Mouse (Mus musculus): ENCODE data around the gene Mettl26. TPM values are rescaled to one million over a fixed set of nuclear protein-coding genes. Genes with fewer than 3 reads are reported as not detected.
"Not testable (repeated sequence)": the region's sequence is repeated elsewhere in the genome, so short reads cannot be mapped to it uniquely, and the experiment has no call there.

Gene Mettl26
- polyA plus RNA-seq, 1 experiment from 2014 or later = 69.8 TPM

DNA sequence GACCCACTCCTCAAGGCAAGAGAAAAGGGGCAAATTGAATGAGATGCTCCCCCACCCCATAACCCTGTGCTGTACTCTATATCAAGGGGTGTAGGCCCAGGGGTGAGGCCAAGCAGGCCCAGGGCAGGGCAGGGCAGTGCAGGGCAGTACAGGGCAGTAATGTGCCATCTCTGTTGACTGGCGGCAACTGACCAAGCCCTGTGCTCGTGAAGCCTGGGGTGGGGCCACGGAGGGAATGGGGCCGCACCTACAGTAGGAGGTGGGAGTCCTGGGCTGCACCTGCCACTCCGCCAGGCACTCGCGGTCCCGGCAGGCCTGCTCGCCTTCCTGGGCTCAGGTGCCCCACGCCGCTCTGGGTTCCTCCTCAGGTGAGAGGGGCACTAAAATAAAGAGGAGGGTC lies 9.6 kb upstream of the Mettl26 start:
- peaks cover 43% of the 10 kb centered on the region for H3K4me1 ChIP-seq

DNA sequence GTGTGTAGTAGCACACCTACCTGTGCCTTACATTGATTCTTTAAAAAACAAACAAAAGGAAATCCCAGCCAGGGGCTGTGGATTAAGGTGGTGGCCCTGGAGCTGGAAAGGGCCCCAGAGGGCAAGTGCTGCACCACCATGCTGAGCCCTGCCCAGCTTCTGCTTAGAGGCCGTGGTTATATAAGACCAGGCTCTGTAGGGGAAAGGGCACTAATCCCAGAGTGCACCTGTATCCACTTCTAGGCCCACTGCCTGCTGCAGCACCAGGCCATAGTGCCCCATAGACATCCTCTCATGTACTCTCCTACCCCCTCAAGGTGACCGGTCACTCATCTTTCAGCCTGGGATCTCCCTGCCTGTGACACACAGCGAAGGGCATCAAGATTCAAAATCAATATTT lies 8.7 kb upstream of the Mettl26 start:
- 90% methylated on average over 3 of the region's 3 CpGs for WGBS
- Histone ChIP-seq H3K4me3 (no peak overlapping the region), H3K4me1 (peaks cover 34% of the 10 kb centered on the region)

More for the DNA sequence above, 9.6 kb upstream of the Mettl26 start:
- Histone ChIP-seq H3K36me3 (replicated peaks) (peaks cover 4% of the 10 kb centered on the region; the same call in 1 of the 2 replicates), H3K4me3 (no peak overlapping the region), H3K27ac (replicated peaks) (no peak overlapping the region), H3K9me3 (no peaks in the 10 kb centered on the region), H3K27me3 (replicated peaks; ENCODE audit: low read depth, poor library complexity, severe bottlenecking) (no peaks in the 10 kb centered on the region)
- DNase-seq (ENCODE audit: low spot score) = no peak
- 89% methylated on average over 11 of the region's 11 CpGs for WGBS

DNA sequence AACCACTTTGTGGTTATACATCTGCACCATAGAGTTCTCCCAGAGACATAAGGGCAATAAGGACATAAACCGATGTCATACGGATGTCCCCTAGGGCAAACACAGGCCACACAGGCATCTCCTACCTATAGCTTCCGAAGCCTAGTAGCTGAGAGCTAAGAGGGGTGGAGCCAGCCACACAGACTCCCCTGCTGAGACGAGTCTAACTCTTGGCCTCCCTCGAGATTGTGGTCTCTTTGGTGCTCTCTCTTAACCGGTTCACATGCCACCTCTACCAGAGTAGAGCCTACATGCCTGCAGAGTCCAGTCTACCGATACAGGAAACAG lies 7.4 kb upstream of the Mettl26 start:
- Histone ChIP-seq H3K27me3 (replicated peaks; ENCODE audit: low read depth, poor library complexity, severe bottlenecking) (no peaks in the 10 kb centered on the region), H3K27ac (replicated peaks) (no peak overlapping the region; the same call in 1 of the 2 replicates), H3K9me3 (no peaks in the 10 kb centered on the region), H3K36me3 (replicated peaks) (peaks cover 4% of the 10 kb centered on the region; the same call in 1 of the 2 replicates), H3K4me3 (peak overlapping the region; percentile 92), H3K4me1 (peaks cover 25% of the 10 kb centered on the region)
- 15% methylated on average over 7 of the region's 7 CpGs for WGBS
- DNase-seq (ENCODE audit: low spot score) = no peak

More for the DNA sequence above, 8.7 kb upstream of the Mettl26 start:
- DNase-seq (ENCODE audit: low spot score) = no peak
- no peak overlapping the region for H3K27ac ChIP-seq (replicated peaks)
- peaks cover 4% of the 10 kb centered on the region; the same call in 1 of the 2 replicates for H3K36me3 ChIP-seq (replicated peaks)
- H3K9me3 ChIP-seq = no peaks in the 10 kb centered on the region
- H3K27me3 ChIP-seq (replicated peaks; ENCODE audit: low read depth, poor library complexity, severe bottlenecking) = no peaks in the 10 kb centered on the region

DNA sequence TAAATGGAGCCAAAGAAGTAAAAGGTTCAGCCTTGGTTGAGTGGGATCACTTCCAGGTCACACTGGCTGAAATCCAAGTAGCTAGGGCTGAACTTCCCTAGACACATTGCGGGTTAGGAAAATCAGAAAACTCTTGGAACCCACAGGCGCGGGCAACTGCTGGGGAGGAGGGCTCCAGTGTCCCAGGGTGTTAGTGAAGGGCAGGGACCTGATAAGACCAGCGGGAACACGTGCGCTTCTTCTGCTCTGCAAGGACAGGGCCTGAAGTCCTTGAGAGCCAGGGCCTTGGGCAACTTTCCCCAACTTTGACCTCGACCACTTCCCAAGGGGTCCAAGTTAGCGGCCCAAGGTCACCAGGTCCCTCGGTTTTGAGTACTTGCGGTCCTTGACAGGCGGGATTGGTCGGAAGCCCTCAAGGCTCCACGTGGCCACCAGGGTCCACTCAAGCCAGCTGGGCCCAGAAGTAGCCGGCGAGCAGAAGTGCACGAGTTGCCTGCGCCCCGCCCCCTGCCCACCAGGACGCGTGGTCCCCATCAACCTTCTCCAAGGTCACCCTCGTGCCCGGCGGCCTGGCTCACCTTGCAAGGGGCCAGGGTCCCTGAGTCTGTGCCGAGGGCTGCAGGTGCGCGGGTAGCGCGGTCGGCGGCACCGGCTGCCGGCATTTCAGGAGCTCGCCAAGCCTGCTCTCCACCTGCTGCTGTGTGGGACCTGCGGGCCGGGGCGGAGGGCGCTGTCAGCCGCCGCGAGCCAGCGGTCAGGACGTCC lies 6.9 kb upstream of the Mettl26 start:
- Histone ChIP-seq H3K4me3 (peak overlapping the region; percentile 92), H3K9me3 (no peaks in the 10 kb centered on the region), H3K36me3 (replicated peaks) (peaks cover 4% of the 10 kb centered on the region; the same call in 1 of the 2 replicates), H3K27me3 (replicated peaks; ENCODE audit: low read depth, poor library complexity, severe bottlenecking) (no peaks in the 10 kb centered on the region), H3K4me1 (peaks cover 30% of the 10 kb centered on the region), H3K27ac (replicated peaks) (peak overlapping the region; percentile 80)
- DNase-seq (ENCODE audit: low spot score) = peak; percentile 73
- 1% methylated on average over 42 of the region's 42 CpGs for WGBS

DNA sequence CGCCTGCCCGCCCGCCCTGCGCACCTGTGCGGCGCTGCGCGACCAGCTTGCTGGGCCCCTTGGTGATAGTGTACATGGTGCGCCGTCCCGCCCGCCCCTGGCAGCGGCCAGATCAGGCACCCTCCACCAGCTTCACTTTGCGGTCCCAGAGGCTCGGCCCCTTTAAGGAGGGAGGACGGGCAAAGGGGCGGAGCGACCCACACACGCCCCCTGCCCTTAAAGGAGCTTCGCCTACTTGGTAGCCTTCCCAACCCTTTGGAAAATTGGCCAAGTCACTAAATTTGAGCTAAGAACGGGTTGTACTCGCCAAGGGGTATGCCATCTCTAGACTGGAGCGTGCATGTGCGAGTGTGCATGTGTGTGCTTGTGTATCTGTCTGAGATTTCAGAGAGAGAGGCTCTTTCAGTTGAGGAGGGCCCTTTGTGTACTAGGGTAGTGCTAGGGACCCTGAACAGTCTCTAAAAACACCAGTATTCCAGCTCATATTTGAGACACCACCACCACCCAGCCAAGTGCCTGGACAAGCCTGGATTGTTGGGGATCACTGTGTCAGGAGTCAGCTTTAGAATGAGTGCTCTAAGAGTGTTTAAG lies 6.2 kb upstream of the Mettl26 start, which contains the start of gene Mcrip2:
Mcrip2 (minus strand) TSS at position 164 of the 591 bp plus-strand sequence.
- peak; percentile 85 for DNase-seq (ENCODE audit: low spot score)
- Histone ChIP-seq H3K4me3 (peak within 1 kb of the TSS; percentile 92), H3K36me3 (replicated peaks) (peaks cover 4% of the 10 kb centered on the region; the same call in 1 of the 2 replicates), H3K27ac (replicated peaks) (peak within 1 kb of the TSS; percentile 80), H3K4me1 (peaks cover 33% of the 10 kb centered on the region), H3K27me3 (replicated peaks; ENCODE audit: low read depth, poor library complexity, severe bottlenecking) (no peaks in the 10 kb centered on the region), H3K9me3 (no peaks in the 10 kb centered on the region)
- WGBS = under 1% methylated on average over 24 of the region's 24 CpGs

DNA sequence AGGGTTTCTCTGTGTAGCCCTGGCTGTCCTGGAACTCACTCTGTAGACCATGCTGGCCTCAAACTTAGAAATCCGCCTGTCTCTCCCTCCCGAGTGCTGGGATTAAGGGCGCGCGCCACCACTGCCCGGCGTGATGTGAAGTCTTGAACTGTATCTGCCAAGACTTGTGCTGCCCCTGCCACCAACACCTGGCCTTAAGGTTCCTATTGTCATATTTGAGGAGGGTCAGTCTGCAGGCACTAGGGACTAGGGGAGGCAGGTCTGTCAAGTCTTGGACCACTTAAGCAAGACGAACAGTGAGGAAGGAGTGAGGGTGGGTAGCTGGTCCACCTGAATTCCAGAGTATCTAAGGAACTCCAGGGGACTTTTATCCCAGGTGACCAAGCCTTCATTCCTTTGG lies 5.4 kb upstream of the Mettl26 start:
- Histone ChIP-seq H3K4me3 (0 out of 2 replicates have a peak overlapping the region, but pooled peaks have one; percentile 6), H3K27me3 (replicated peaks; ENCODE audit: low read depth, poor library complexity, severe bottlenecking) (no peaks in the 10 kb centered on the region), H3K9me3 (no peaks in the 10 kb centered on the region), H3K36me3 (replicated peaks) (no peaks in the 10 kb centered on the region), H3K4me1 (peaks cover 41% of the 10 kb centered on the region), H3K27ac (replicated peaks) (no peak overlapping the region)
- WGBS = 87% methylated on average over 8 of the region's 8 CpGs
- DNase-seq (ENCODE audit: low spot score) = no peak

DNA sequence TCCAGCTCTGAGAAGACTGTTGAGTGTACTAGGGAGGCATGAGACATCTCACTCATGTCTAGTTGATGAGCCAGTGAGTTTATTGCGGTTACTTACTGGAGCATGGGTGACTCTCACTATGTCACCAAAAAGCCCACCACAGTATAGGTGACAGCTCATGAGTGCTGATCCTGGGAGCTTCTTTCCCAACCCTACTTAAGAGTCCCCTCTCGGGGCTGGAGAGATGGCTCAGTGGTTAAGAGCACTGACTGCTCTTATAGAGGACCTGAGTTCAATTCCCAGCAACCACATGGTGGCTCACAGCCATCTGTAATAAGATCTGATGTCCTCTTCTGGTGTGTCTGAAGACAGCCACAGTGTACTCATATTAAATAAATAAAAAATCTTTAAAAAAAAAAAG lies 4.9 kb upstream of the Mettl26 start:
- 91% methylated on average over 2 of the region's 2 CpGs for WGBS
- Histone ChIP-seq H3K4me3 (no peak overlapping the region), H3K27me3 (replicated peaks; ENCODE audit: low read depth, poor library complexity, severe bottlenecking) (no peaks in the 10 kb centered on the region), H3K4me1 (peaks cover 41% of the 10 kb centered on the region), H3K36me3 (replicated peaks) (no peaks in the 10 kb centered on the region), H3K9me3 (no peaks in the 10 kb centered on the region), H3K27ac (replicated peaks) (no peak overlapping the region)
- no peak for DNase-seq (ENCODE audit: low spot score)

DNA sequence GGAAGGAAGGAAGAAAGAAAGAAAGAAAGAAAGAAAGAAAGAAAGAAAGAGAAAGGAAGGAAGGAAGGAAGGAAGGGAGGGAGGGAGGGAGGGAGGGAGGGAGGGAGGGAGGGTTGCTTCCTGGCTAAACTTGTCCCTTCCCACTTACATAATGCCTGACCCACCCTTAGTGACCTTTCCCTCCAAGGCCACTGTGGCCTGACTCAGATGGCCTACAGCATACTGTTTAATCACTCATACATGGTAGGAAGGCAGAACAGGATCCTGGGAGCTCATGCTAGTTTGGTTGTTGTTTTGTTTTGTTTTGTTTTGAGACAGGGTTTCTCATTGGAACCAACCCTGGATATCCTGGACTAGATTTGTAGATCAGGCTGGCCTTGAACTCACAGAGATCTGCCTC lies 3.3 kb upstream of the Mettl26 start:
- H3K4me1 ChIP-seq = peaks cover 50% of the 10 kb centered on the region
- DNase-seq (ENCODE audit: low spot score); H3K27ac ChIP-seq (replicated peaks): not testable (repeated sequence)

DNA sequence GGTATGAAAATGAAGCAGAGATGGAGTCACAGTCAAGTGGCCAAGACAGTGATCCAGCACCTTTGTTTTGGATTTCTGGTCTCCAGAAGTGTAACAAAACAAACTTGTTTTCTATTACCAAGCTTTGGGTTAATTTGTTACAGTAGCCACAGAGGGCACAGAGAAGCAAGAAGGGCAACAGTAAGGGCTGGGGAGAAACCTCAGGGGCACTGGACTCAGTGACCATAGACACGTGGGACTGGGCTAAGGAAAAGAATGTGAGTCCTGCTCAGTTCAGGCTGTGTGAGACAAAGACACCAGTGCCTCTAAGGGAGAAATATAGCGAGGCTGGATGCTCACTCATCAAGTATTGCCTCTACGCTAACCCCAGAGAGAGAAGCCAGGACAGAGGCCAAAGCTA lies 2.2 kb upstream of the Mettl26 start:
- H3K4me3 ChIP-seq = no peak overlapping the region
- peaks cover 9% of the 10 kb centered on the region for H3K36me3 ChIP-seq (replicated peaks)
- peaks cover 57% of the 10 kb centered on the region for H3K4me1 ChIP-seq
- H3K27ac ChIP-seq (replicated peaks) = no peak overlapping the region
- DNase-seq (ENCODE audit: low spot score) = no peak
- 85% methylated on average over 3 of the region's 3 CpGs for WGBS
- no peaks in the 10 kb centered on the region for H3K27me3 ChIP-seq (replicated peaks; ENCODE audit: low read depth, poor library complexity, severe bottlenecking)
- no peaks in the 10 kb centered on the region for H3K9me3 ChIP-seq

More for the DNA sequence above, 3.3 kb upstream of the Mettl26 start:
- H3K36me3 ChIP-seq (replicated peaks); H3K27me3 ChIP-seq (replicated peaks; ENCODE audit: low read depth, poor library complexity, severe bottlenecking); H3K4me3 ChIP-seq; H3K9me3 ChIP-seq: not testable (repeated sequence)

DNA sequence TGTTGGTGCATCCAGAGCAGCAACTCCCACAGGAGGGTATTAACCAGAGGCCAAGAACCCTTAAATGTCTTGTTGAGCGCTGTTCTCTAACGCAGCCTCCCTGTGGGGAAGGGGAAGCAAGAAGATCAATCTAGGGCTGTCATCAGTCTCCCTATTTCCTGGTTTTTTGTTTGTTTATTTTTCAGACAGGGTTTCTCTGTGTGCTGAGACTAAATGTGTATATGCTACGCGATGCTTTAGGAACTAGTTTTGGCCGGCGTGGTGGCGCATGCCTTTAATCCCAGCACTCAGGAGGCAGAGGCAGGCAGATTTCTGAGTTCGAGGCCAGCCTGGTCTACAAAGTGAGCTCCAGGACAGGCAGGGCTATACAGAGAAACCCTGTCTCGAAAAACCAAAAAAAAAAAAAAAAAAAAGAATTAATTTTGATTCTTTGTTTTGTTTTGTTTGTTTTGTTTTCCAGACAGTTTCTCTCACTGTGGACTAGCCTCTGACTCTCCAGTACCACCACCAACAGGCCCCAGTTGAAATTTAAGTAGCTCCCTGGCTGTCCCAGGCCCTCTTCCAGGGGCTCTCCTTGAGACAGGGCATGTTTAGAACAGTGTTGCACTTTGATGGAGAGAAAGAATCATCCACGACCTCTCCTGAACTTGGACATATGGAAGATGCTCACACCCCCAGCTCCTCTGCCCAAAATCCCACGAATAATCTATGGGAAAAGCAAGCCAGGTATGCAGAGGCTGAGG lies 1.3 kb upstream of the Mettl26 start:
- 76% methylated on average over 11 of the region's 11 CpGs for WGBS
- peak overlapping the region; percentile 73 for H3K4me3 ChIP-seq
- peaks cover 18% of the 10 kb centered on the region for H3K36me3 ChIP-seq (replicated peaks)
- DNase-seq (ENCODE audit: low spot score) = no peak
- H3K27me3 ChIP-seq (replicated peaks; ENCODE audit: low read depth, poor library complexity, severe bottlenecking) = no peaks in the 10 kb centered on the region
- H3K4me1 ChIP-seq = peaks cover 56% of the 10 kb centered on the region
- no peaks in the 10 kb centered on the region for H3K9me3 ChIP-seq
- H3K27ac ChIP-seq (replicated peaks) = peak overlapping the region; percentile 91

DNA sequence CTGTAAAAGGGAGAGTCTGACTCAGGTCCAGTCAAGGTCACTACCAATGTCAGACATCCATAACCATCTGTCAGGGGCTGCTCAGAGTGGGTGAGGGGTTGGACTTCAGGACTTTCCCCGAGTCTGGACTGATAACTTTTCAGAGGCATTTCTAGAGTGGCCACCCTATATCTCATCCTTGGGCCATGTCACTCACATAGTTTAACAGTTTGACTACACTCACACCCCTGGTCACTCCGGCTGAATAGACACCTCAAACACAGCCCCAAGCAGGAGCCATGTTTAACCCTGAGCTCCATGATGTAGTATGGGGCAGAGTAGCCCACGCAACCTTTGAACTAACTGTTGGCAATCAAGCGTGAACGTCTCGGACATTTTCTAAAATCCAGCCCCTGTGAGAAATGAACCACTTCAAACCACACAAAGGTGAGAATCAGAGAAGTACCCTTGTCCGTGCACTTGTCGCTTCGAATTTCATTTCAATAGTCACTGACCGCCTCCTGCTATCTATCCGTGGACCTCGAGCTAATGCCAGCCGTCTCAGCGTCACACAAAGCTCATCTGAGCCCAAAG lies 640 bp upstream of the Mettl26 start:
- WGBS = 9% methylated on average over 14 of the region's 14 CpGs
- peak overlapping the region; percentile 91 for H3K27ac ChIP-seq (replicated peaks)
- H3K4me1 ChIP-seq = peaks cover 56% of the 10 kb centered on the region
- no peak for DNase-seq (ENCODE audit: low spot score)
- no peaks in the 10 kb centered on the region for H3K27me3 ChIP-seq (replicated peaks; ENCODE audit: low read depth, poor library complexity, severe bottlenecking)
- peak overlapping the region; percentile 73 for H3K4me3 ChIP-seq
- peaks cover 24% of the 10 kb centered on the region for H3K36me3 ChIP-seq (replicated peaks)
- no peaks in the 10 kb centered on the region for H3K9me3 ChIP-seq
